Mouse (Mus musculus) ES-E14 (cell line): ENCODE results near the gene Lyrm9. TPM values are rescaled to one million over a fixed set of nuclear protein-coding genes. Genes with fewer than 3 reads are reported as not detected.
A peak's percentile ranks its signal among the peaks of the same experiment; 100 is the strongest.

ENCODE experiments used
- DNase-seq: peaks from one replicate; pipeline ENCODE4 v3.0.0-alpha.2; 2013; ENCODE audit warnings: low read depth, low spot score
- H3K27ac ChIP-seq: 2 replicates; pipeline ENCODE4 v1.5.1; 2012; ENCODE audit warnings: low read depth, mild to moderate bottlenecking, low read length, moderate library complexity, mixed read lengths; ENCODE audit not compliant: poor library complexity, insufficient read depth, severe bottlenecking
- H3K36me3 ChIP-seq: 2 replicates; pipeline ENCODE4 v1.6.1; 2012; ENCODE audit warnings: mild to moderate bottlenecking, low read length, moderate library complexity, mixed read lengths; ENCODE audit not compliant: control insufficient read depth, poor library complexity, insufficient read depth, severe bottlenecking
- H3K4me1 ChIP-seq, 2 experiments: fragments of 150-350 bp in 1 of 2; sonication (generic) in 1 of 2; 2 replicates each; pipeline ENCODE4 v1.6.1; 2012; ENCODE audit warnings: low read length in 2 of 2, mild to moderate bottlenecking in 1 of 2, mixed read lengths in 1 of 2; ENCODE audit not compliant: control insufficient read depth in 2 of 2, insufficient read depth in 2 of 2, poor library complexity in 1 of 2
- H3K4me3 ChIP-seq, 2 experiments: fragments of 150-350 bp in 1 of 2; sonication (generic) in 1 of 2; 2 replicates each; pipeline ENCODE4 v1.5.1; 2012; ENCODE audit warnings: low read length in 2 of 2, low read depth in 1 of 2, mild to moderate bottlenecking in 1 of 2, mixed read lengths in 1 of 2; ENCODE audit not compliant: insufficient read depth in 1 of 2, poor library complexity in 1 of 2, severe bottlenecking in 1 of 2
- H3K9ac ChIP-seq: 2 replicates; pipeline ENCODE4 v1.6.1; 2012; ENCODE audit warnings: low read depth, mild to moderate bottlenecking, low read length, mixed read lengths; ENCODE audit not compliant: poor library complexity, insufficient read depth, severe bottlenecking
- H3K9me3 ChIP-seq: fragments of 150-350 bp; sonication (generic); 2 replicates; pipeline ENCODE4 v1.6.1; 2012; ENCODE audit warnings: low read depth, mild to moderate bottlenecking, low read length; ENCODE audit not compliant: control insufficient read depth, insufficient read depth
- CHD2 ChIP-seq: IDR thresholded peaks from 2 replicates; pipeline ENCODE4 v1.6.1; 2014; ENCODE audit warnings: mild to moderate bottlenecking, low read depth, low read length, inconsistent platforms
- HCFC1 ChIP-seq: IDR thresholded peaks from 2 replicates; pipeline ENCODE4 v1.6.1; 2012; ENCODE audit warnings: low read length, inconsistent platforms, borderline replicate concordance; ENCODE audit not compliant: insufficient read depth
- MAFK ChIP-seq: IDR thresholded peaks from 2 replicates; pipeline ENCODE4 v1.6.1; 2014; ENCODE audit warnings: mild to moderate bottlenecking, low read depth, low read length, inconsistent platforms; ENCODE audit not compliant: insufficient read depth
- ZC3H11A ChIP-seq: IDR thresholded peaks from 2 replicates; pipeline ENCODE4 v1.6.1; 2012; ENCODE audit warnings: low read depth, mild to moderate bottlenecking, inconsistent platforms, low read length, borderline replicate concordance
- ZNF384 ChIP-seq: IDR thresholded peaks from 2 replicates; pipeline ENCODE4 v1.6.1; 2012; ENCODE audit warnings: low read depth, low read length, inconsistent platforms
- in situ Hi-C, 2 experiments: fragments of 600-800 bp; cut with MboI; formaldehyde crosslinking; loops; one replicate each; pipeline ENCODE4 v1.15.1; 2025; ENCODE audit warnings: low sequenced_read_pairs in 2 of 2, inconsistent platforms in 1 of 2; ENCODE audit not compliant: unreplicated experiment in 2 of 2
- total RNA-seq: library from RNA; depleted of rRNA; stranded (reverse); fragments of 300-350 nt; gene quantifications from 2 replicates; pipeline ENCODE4 v1.2.3, GENCODE M21; 2012

The Lyrm9 gene
- total RNA-seq, 1 experiment = 19.1 TPM

DNA sequence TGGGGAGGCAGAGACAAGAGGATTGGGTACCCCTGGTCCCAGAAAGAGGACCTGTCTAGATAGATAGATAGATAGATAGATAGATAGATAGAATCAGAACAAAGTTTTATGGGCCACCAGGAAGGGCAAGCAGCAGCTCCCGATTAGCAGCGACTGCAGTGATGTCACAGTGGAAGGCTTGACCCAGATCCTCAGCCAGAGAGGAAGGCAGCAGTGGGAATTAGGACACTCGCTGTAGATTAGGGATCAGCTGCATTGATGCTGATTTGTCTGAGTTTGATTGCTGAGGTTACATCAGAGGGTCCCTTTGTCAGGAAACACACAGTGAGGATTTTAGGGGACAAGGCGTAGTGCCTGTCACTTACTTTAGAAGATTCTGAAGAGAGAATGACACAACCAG lies 10.1 kb downstream of the Lyrm9 start:
- in situ Hi-C loops = no loop called here
- Histone ChIP-seq H3K9ac (no peak overlapping the region), H3K36me3 (peaks cover 5% of the 10 kb centered on the region; the same call in 1 of the 2 replicates), H3K27ac (no peak overlapping the region), H3K4me1 (no peaks in the 10 kb centered on the region), H3K9me3 (no peaks in the 10 kb centered on the region), H3K4me3 (no peak overlapping the region)
- no peak for DNase-seq
- no peak for TF ChIP-seq CHD2
- TF ChIP-seq ZNF384 = no peak
- TF ChIP-seq MAFK = no peak
- TF ChIP-seq ZC3H11A = no peak
- no peak for TF ChIP-seq HCFC1

DNA sequence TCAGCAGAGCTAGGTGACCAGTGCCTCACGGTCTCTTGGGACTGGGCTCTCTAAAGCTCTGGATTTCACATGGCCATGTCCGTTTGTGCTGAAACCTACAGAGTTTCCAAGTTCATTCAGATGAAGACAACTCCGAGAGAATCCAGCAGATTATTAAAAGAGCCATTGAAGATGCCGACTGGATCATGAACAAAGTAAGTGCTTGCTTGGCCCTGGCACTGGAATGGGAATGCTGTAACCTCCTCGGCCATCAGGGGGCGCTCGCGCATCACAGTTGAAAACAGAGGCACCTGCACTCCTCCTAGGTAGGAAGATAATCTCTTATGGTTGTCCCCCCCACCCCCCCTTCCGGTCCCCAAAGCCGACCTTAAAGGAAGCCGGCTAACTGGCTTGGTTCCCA lies 11.6 kb downstream of the Lyrm9 start:
- H3K4me1 ChIP-seq = no peaks in the 10 kb centered on the region
- no peak for DNase-seq
- peaks cover 7% of the 10 kb centered on the region; the same call in 1 of the 2 replicates for H3K36me3 ChIP-seq
- H3K9ac ChIP-seq = no peak overlapping the region
- in situ Hi-C loops = no loop called here
- TF ChIP-seq CHD2 (no peak), ZC3H11A (peak; percentile 35; the same call in 1 of the 2 replicates)
- H3K4me3 ChIP-seq = no peak overlapping the region
- H3K9me3 ChIP-seq = no peaks in the 10 kb centered on the region
- no peak overlapping the region for H3K27ac ChIP-seq

DNA sequence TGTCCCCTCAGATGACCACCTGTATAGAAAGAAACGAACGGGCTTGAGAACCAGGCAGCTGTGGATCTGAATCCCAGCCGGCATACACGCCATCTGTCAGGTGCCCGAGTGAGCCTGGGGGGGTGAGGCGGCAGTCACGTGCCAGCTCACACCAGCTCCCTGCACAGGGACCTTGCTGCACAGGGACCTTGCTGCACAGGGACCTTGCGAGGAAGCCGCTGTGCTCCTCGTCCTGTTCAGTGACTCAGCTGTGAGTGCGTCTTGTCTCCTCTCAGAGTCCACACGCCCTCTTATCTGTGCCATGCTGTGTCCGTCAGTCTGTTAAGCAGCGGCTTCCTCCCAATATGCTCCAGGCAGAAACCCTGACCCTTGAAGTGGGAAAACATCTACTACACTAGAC lies 13.1 kb downstream of the Lyrm9 start:
- Histone ChIP-seq H3K9me3 (no peaks in the 10 kb centered on the region), H3K4me3 (no peak overlapping the region), H3K9ac (no peak overlapping the region), H3K4me1 (no peaks in the 10 kb centered on the region), H3K27ac (no peak overlapping the region), H3K36me3 (peaks cover 7% of the 10 kb centered on the region; the same call in 1 of the 2 replicates)
- TF ChIP-seq ZNF384 = no peak
- TF ChIP-seq MAFK = no peak
- TF ChIP-seq HCFC1 = no peak
- no peak for TF ChIP-seq ZC3H11A
- no peak for TF ChIP-seq CHD2
- in situ Hi-C loops = no loop called here
- DNase-seq = no peak

DNA sequence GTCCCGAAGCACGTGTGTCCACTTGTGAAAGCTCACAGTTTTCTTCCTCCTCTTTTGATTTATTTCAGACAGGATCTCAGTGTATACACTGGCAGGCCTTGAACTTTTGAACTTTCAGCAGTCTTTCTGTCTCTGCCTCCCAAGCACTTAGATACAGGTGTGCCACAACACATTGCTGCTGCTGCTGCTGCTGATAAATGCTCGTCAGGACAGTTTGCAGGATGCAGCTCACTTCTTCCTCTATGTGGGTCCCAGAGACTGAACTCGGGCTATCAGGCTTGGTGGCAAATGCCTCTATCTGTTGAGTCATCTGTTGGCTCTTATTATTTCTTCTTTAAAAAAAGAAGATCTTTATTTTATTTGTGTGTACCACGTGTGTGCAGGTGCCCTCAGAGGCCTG lies 13.8 kb downstream of the Lyrm9 start:
- DNase-seq = no peak
- TF ChIP-seq ZC3H11A (no peak), MAFK (no peak), HCFC1 (no peak), ZNF384 (no peak), CHD2 (no peak)
- Histone ChIP-seq H3K9me3 (no peaks in the 10 kb centered on the region), H3K4me1 (no peaks in the 10 kb centered on the region), H3K9ac (no peak overlapping the region), H3K27ac (no peak overlapping the region), H3K4me3 (no peak overlapping the region), H3K36me3 (peaks cover 7% of the 10 kb centered on the region; the same call in 1 of the 2 replicates)
- in situ Hi-C loops = no loop called here

DNA sequence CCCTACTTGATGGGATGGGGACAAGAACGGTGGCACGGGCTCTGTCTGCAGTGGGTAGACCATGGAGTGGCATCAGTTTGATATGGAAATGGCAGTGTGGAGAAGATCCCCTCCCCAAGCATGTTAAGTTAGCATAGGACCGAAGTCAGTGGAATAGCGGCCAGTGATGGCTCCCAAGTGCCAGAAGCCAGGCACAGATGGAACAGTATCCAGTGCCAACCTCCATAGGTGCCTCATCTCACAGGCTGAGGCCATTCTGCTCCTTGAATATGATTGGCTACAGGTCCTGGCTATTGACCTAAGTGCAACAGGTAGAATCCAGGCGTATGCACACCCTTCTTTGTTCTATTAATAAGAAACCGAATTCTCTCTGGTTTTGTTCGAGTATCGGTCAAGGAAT lies 15.6 kb downstream of the Lyrm9 start:
- Histone ChIP-seq H3K4me3 (no peak overlapping the region), H3K9me3 (no peaks in the 10 kb centered on the region), H3K4me1 (no peaks in the 10 kb centered on the region), H3K36me3 (peaks cover 7% of the 10 kb centered on the region; the same call in 1 of the 2 replicates), H3K27ac (no peak overlapping the region), H3K9ac (no peak overlapping the region)
- in situ Hi-C loops = no loop called here
- no peak for DNase-seq
- TF ChIP-seq ZC3H11A = no peak
- TF ChIP-seq MAFK = no peak
- TF ChIP-seq ZNF384 = no peak
- TF ChIP-seq HCFC1 = no peak
- no peak for TF ChIP-seq CHD2
